Mouse (Mus musculus) CH12.LX (cell line): ENCODE results near the gene Kansl1l. TPM values are rescaled to one million over a fixed set of nuclear protein-coding genes. Genes with fewer than 3 reads are reported as not detected.

Experiments used
- DNase-seq: peaks from one replicate; pipeline ENCODE4 v3.0.0-alpha.2; 2013; ENCODE audit errors: extremely low read depth
- H3K27ac ChIP-seq: 2 replicates; pipeline ENCODE4 v1.5.1; 2012; ENCODE audit warnings: low read depth, mild to moderate bottlenecking, control low read depth, moderate library complexity; ENCODE audit not compliant: insufficient read depth
- H3K27me3 ChIP-seq: replicated peaks from 2 replicates; pipeline ENCODE3; 2012; ENCODE audit warnings: inconsistent platforms
- H3K36me3 ChIP-seq, 2 experiments: replicated peaks in 1 of 2; 2 replicates each; pipeline versions ENCODE3 to v1.6.1; 2012; ENCODE audit warnings: inconsistent platforms in 1 of 2, low read length in 1 of 2, mild to moderate bottlenecking in 1 of 2, mixed read lengths in 1 of 2, moderate library complexity in 1 of 2; ENCODE audit not compliant: control insufficient read depth in 1 of 2, insufficient read depth in 1 of 2
- H3K4me1 ChIP-seq, 2 experiments: 2 replicates each; pipeline ENCODE4 v1.6.1; 2012; ENCODE audit warnings: inconsistent platforms in 1 of 2, moderate library complexity in 1 of 2; ENCODE audit not compliant: insufficient read depth in 2 of 2, control insufficient read depth in 1 of 2
- H3K4me2 ChIP-seq: 2 replicates; pipeline ENCODE4 v1.6.1; 2012; ENCODE audit warnings: low read depth, mild to moderate bottlenecking, control low read depth; ENCODE audit not compliant: poor library complexity, insufficient read depth, severe bottlenecking
- H3K4me3 ChIP-seq, 3 experiments: fragments of 150-350 bp in 1 of 3; sonication (generic) in 1 of 3; replicated peaks in 1 of 3; 2 replicates each; pipeline versions ENCODE3 to v1.5.1; 2011 to 2012; ENCODE audit warnings: low read depth in 2 of 3, low read length in 2 of 3, mild to moderate bottlenecking in 2 of 3, moderate library complexity in 2 of 3, control low read depth in 1 of 3, improper control_type of control experiment in 1 of 3, inconsistent platforms in 1 of 3, mixed read lengths in 1 of 3; ENCODE audit not compliant: poor library complexity in 1 of 3
- H3K79me2 ChIP-seq: replicated peaks from 2 replicates; pipeline ENCODE4 v1.6.1; 2012; ENCODE audit warnings: mild to moderate bottlenecking, moderate library complexity; ENCODE audit not compliant: control insufficient read depth, poor library complexity, insufficient read depth, severe bottlenecking; ENCODE audit errors: extremely low read depth
- H3K9ac ChIP-seq: 2 replicates; pipeline ENCODE4 v1.6.1; 2012; ENCODE audit warnings: low read depth, mild to moderate bottlenecking, control low read depth, moderate library complexity; ENCODE audit not compliant: insufficient read depth
- H3K9me3 ChIP-seq: replicated peaks from 2 replicates; pipeline ENCODE3; 2012; ENCODE audit warnings: low read length, inconsistent platforms, mixed read lengths
- BHLHE40 ChIP-seq: IDR thresholded peaks from 2 replicates; pipeline ENCODE4 v1.6.1; 2011; ENCODE audit warnings: mild to moderate bottlenecking, low read depth, low read length, improper control_type of control experiment
- CHD1 ChIP-seq: IDR thresholded peaks from 2 replicates; pipeline ENCODE4 v1.6.1; 2012; ENCODE audit warnings: low read depth, low read length, improper control_type of control experiment, inconsistent platforms
- CHD2 ChIP-seq: IDR thresholded peaks from 2 replicates; pipeline ENCODE4 v1.6.1; 2011; ENCODE audit warnings: low read length, improper control_type of control experiment
- CTCF ChIP-seq, 2 experiments: IDR thresholded peaks in 1 of 2; conservative IDR thresholded peaks in 1 of 2; 2 replicates each; pipeline ENCODE4 v1.5.1; 2011 to 2012; ENCODE audit warnings: low read depth in 2 of 2, low read length in 2 of 2, improper control_type of control experiment in 1 of 2, inconsistent platforms in 1 of 2, mild to moderate bottlenecking in 1 of 2, moderate library complexity in 1 of 2
- E2F4 ChIP-seq: IDR thresholded peaks from 2 replicates; pipeline ENCODE4 v1.6.1; 2011; ENCODE audit warnings: low read depth, low read length, improper control_type of control experiment; ENCODE audit not compliant: insufficient replicate concordance
- ELF1 ChIP-seq: IDR thresholded peaks from 2 replicates; pipeline ENCODE4 v1.6.1; 2014; ENCODE audit warnings: low read depth, mild to moderate bottlenecking, inconsistent platforms, low read length, improper control_type of control experiment
- EP300 ChIP-seq: IDR thresholded peaks from 2 replicates; pipeline ENCODE4 v1.6.1; 2011; ENCODE audit warnings: low read length, improper control_type of control experiment
- ETS1 ChIP-seq: conservative IDR thresholded peaks from 2 replicates; pipeline ENCODE4 v1.6.1; 2012; ENCODE audit warnings: low read depth, mild to moderate bottlenecking, inconsistent platforms, low read length, improper control_type of control experiment, moderate library complexity
- GABPA ChIP-seq: IDR thresholded peaks from 2 replicates; pipeline ENCODE4 v1.6.1; 2012; ENCODE audit warnings: low read depth, low read length, improper control_type of control experiment, inconsistent platforms; ENCODE audit not compliant: insufficient replicate concordance
- HCFC1 ChIP-seq: IDR thresholded peaks from 2 replicates; pipeline ENCODE4 v1.6.1; 2012; ENCODE audit warnings: low read depth, mild to moderate bottlenecking, inconsistent platforms, low read length, improper control_type of control experiment
- IRF4 ChIP-seq: IDR thresholded peaks from 2 replicates; pipeline ENCODE4 v1.6.1; 2014; ENCODE audit warnings: low read depth, mild to moderate bottlenecking, inconsistent platforms, low read length, improper control_type of control experiment
- JUN ChIP-seq: IDR thresholded peaks from 2 replicates; pipeline ENCODE4 v1.6.1; 2011; ENCODE audit warnings: low read depth, mild to moderate bottlenecking, low read length, improper control_type of control experiment, moderate library complexity; ENCODE audit not compliant: insufficient read depth
- JUND ChIP-seq: conservative IDR thresholded peaks from 2 replicates; pipeline ENCODE4 v1.6.1; 2011; ENCODE audit warnings: low read depth, low read length, improper control_type of control experiment
- KAT2A ChIP-seq: IDR thresholded peaks from 2 replicates; pipeline ENCODE4 v1.6.1; 2012; ENCODE audit warnings: low read length, improper control_type of control experiment, inconsistent platforms; ENCODE audit not compliant: insufficient replicate concordance
- MAFK ChIP-seq: IDR thresholded peaks from 2 replicates; pipeline ENCODE4 v1.6.1; 2011; ENCODE audit warnings: low read length, improper control_type of control experiment; ENCODE audit not compliant: insufficient replicate concordance
- MAX ChIP-seq: IDR thresholded peaks from 2 replicates; pipeline ENCODE4 v1.6.1; 2011; ENCODE audit warnings: low read length, improper control_type of control experiment
- MAZ ChIP-seq: IDR thresholded peaks from 2 replicates; pipeline ENCODE4 v1.6.1; 2012; ENCODE audit warnings: low read depth, mild to moderate bottlenecking, inconsistent platforms, low read length, improper control_type of control experiment, moderate library complexity
- MEF2A ChIP-seq: IDR thresholded peaks from 2 replicates; pipeline ENCODE4 v1.6.1; 2014; ENCODE audit warnings: low read depth, mild to moderate bottlenecking, inconsistent platforms, low read length, improper control_type of control experiment, borderline replicate concordance
- MXI1 ChIP-seq: IDR thresholded peaks from 2 replicates; pipeline ENCODE4 v1.6.1; 2011; ENCODE audit warnings: mild to moderate bottlenecking, low read depth, low read length, improper control_type of control experiment
- MYC ChIP-seq: IDR thresholded peaks from 2 replicates; pipeline ENCODE4 v1.6.1; 2011; ENCODE audit warnings: low read depth, mild to moderate bottlenecking, improper control_type of control experiment, low read length
- NELFE ChIP-seq: IDR thresholded peaks from 2 replicates; pipeline ENCODE4 v1.6.1; 2011; ENCODE audit warnings: low read depth, low read length, improper control_type of control experiment
- NRF1 ChIP-seq: IDR thresholded peaks from 2 replicates; pipeline ENCODE4 v1.6.1; 2014; ENCODE audit warnings: low read depth, mild to moderate bottlenecking, inconsistent platforms, low read length, improper control_type of control experiment, moderate library complexity
- PAX5 ChIP-seq: IDR thresholded peaks from 2 replicates; pipeline ENCODE4 v1.6.1; 2012; ENCODE audit warnings: low read length, inconsistent platforms, mixed read lengths
- POLR2A ChIP-seq: IDR thresholded peaks from 2 replicates; pipeline ENCODE4 v1.6.1; 2011; ENCODE audit warnings: low read depth, mild to moderate bottlenecking, improper control_type of control experiment, low read length
- POLR2AphosphoS2 ChIP-seq: IDR thresholded peaks from 2 replicates; pipeline ENCODE4 v1.6.1; 2011; ENCODE audit warnings: low read depth, low read length, improper control_type of control experiment
- RAD21 ChIP-seq: IDR thresholded peaks from 2 replicates; pipeline ENCODE4 v1.6.1; 2011; ENCODE audit warnings: low read depth, mild to moderate bottlenecking, low read length, improper control_type of control experiment, moderate library complexity
- RCOR1 ChIP-seq: conservative IDR thresholded peaks from 2 replicates; pipeline ENCODE4 v1.6.1; 2012; ENCODE audit warnings: low read depth, mild to moderate bottlenecking, inconsistent platforms, low read length, improper control_type of control experiment
- SIN3A ChIP-seq: IDR thresholded peaks from 2 replicates; pipeline ENCODE4 v1.6.1; 2012; ENCODE audit warnings: low read length, improper control_type of control experiment, inconsistent platforms
- SMC3 ChIP-seq: IDR thresholded peaks from 2 replicates; pipeline ENCODE4 v1.6.1; 2011; ENCODE audit warnings: low read depth, low read length, improper control_type of control experiment
- TBP ChIP-seq: conservative IDR thresholded peaks from 2 replicates; pipeline ENCODE4 v1.6.1; 2011; ENCODE audit warnings: low read depth, low read length, improper control_type of control experiment
- TCF12 ChIP-seq: IDR thresholded peaks from 2 replicates; pipeline ENCODE4 v1.6.1; 2014; ENCODE audit warnings: low read depth, mild to moderate bottlenecking, inconsistent platforms, low read length, improper control_type of control experiment
- UBTF ChIP-seq: IDR thresholded peaks from 2 replicates; pipeline ENCODE4 v1.6.1; 2012; ENCODE audit warnings: low read depth, mild to moderate bottlenecking, inconsistent platforms, low read length, improper control_type of control experiment, moderate library complexity
- USF1 ChIP-seq: IDR thresholded peaks from 2 replicates; pipeline ENCODE4 v1.6.1; 2014; ENCODE audit warnings: low read depth, mild to moderate bottlenecking, inconsistent platforms, low read length, improper control_type of control experiment
- USF2 ChIP-seq: conservative IDR thresholded peaks from 2 replicates; pipeline ENCODE4 v1.6.1; 2011; ENCODE audit warnings: low read depth, low read length, improper control_type of control experiment
- ZC3H11A ChIP-seq: IDR thresholded peaks from 2 replicates; pipeline ENCODE4 v1.6.1; 2012; ENCODE audit warnings: low read depth, mild to moderate bottlenecking, inconsistent platforms, low read length, improper control_type of control experiment
- ZKSCAN1 ChIP-seq: IDR thresholded peaks from 2 replicates; pipeline ENCODE4 v1.6.1; 2012; ENCODE audit warnings: low read depth, inconsistent platforms, low read length, improper control_type of control experiment, borderline replicate concordance
- ZMIZ1 ChIP-seq: IDR thresholded peaks from 2 replicates; pipeline ENCODE4 v1.6.1; 2012; ENCODE audit warnings: low read depth, mild to moderate bottlenecking, inconsistent platforms, low read length, improper control_type of control experiment
- ZNF384 ChIP-seq: IDR thresholded peaks from 2 replicates; pipeline ENCODE4 v1.6.1; 2012; ENCODE audit warnings: low read depth, low read length, improper control_type of control experiment, inconsistent platforms
- dilution Hi-C: fragments of 300-500 bp; cut with MboI; formaldehyde crosslinking; loops from 2 replicates; pipeline ENCODE4 v1.14.3; 2020; ENCODE audit warnings: low sequenced_read_pairs; ENCODE audit not compliant: extremely low pct_unique_long_range_greater_than_20kb, extremely low pct_ligation_motif_present
- in situ Hi-C: fragments of 300-500 bp; cut with MboI; formaldehyde crosslinking; loops from 3 replicates; pipeline ENCODE4 v1.14.3; 2019; ENCODE audit warnings: low sequenced_read_pairs, low pct_ligation_motif_present, low pct_unique_long_range_greater_than_20kb, mixed read lengths
- polyA plus RNA-seq: library from polyadenylated mRNA; unstranded; fragments of >175 nt; gene quantifications from 2 replicates; pipeline ENCODE4 v1.2.1, GENCODE M21; 2012; ENCODE audit warnings: low read depth; ENCODE audit not compliant: insufficient read length
- total RNA-seq, 2 experiments: library from RNA; depleted of rRNA; stranded (reverse); fragments of 300-350 nt in 1 of 2; fragments of >200 nt in 1 of 2; gene quantifications; 2 replicates each; pipeline ENCODE4 v1.2.3; 2012 to 2014

Kansl1l gene
- total and polyA plus RNA-seq, 3 experiments: 2.8 to 6.0 (median 3.5) TPM

DNA sequence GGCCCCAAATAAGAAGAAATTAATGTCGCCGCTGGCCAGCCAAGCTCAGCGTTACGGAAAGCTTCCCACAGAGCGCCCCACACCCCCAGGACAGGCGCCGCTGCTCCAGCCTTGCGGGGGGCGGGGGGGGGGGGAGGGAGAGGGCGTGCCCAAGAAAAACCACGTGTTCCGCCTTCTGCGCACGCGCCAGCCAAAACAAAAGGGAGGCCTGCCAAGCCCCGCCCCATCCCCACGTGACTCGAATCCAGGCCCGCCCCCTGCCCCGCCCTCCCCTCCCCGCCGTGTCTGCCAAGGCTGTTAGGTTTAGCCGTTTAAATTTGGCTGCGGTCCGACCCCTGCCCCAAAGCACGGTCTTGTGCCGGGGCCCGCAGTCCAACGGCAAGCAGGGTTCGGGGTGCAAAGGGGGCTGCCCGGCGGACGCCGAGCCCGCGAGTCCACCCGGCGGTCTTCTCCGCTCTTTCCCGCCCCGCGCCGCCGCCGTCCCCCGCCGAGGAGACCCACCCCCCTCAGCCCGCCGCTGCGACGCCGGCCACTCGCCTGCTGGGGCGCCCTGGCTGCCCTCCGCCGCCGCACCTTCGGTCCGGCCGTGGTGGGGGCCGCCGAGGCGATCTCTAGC is 417 bp downstream of the Kansl1l start:
- peak overlapping the region; percentile 71 to 85 (median 79) for H3K4me3 ChIP-seq
- dilution Hi-C loops (no loop called here), in situ Hi-C loops (no loop called here)
- 0 out of 2 replicates have a peak, but pooled peaks have one; percentile 20 for TF ChIP-seq CHD1
- TF ChIP-seq CHD2: peak; percentile 58
- TF ChIP-seq KAT2A: no peak
- no peak for TF ChIP-seq MEF2A
- no peak for TF ChIP-seq POLR2AphosphoS2
- peak in 1 of 2 experiments; percentile 5; a peak in 1 of 4 replicates for TF ChIP-seq CTCF (conservative IDR thresholded peaks at IDR 0.05 in 1 of 2, IDR thresholded peaks at IDR 0.05 in 1 of 2; ENCODE audit: low read depth in 2 of 2, low read length in 2 of 2)
- TF ChIP-seq BHLHE40: peak; percentile 43; the same call in 1 of the 2 replicates
- TF ChIP-seq HCFC1: peak; percentile 43; the same call in 1 of the 2 replicates
- no peak for TF ChIP-seq RAD21
- peak; percentile 82; the same call in 1 of the 2 replicates for TF ChIP-seq MAX
- TF ChIP-seq ELF1: no peak
- no peak for TF ChIP-seq ZKSCAN1
- TF ChIP-seq NELFE: 0 out of 2 replicates have a peak, but pooled peaks have one; percentile 29
- peak; percentile 78; the same call in 1 of the 2 replicates for TF ChIP-seq MAZ
- no peak for TF ChIP-seq TBP
- 0 out of 2 replicates have a peak, but pooled peaks have one; percentile 2 for TF ChIP-seq MYC
- TF ChIP-seq ZC3H11A: no peak
- no peak for TF ChIP-seq MXI1
- no peak for TF ChIP-seq ETS1
- TF ChIP-seq USF1: peak; percentile 86
- TF ChIP-seq JUND: no peak
- no peak for TF ChIP-seq IRF4
- TF ChIP-seq SMC3: no peak
- TF ChIP-seq NRF1: peak; percentile 80
- no peak for TF ChIP-seq GABPA
- TF ChIP-seq ZMIZ1: no peak; the same call in 1 of the 2 replicates
- no peak for TF ChIP-seq EP300
- no peak for TF ChIP-seq MAFK
- TF ChIP-seq UBTF: no peak
- no peak for TF ChIP-seq TCF12
- TF ChIP-seq PAX5: no peak
- TF ChIP-seq ZNF384: no peak
- TF ChIP-seq RCOR1: no peak
- no peak; the same call in none of the 2 replicates for TF ChIP-seq POLR2A
- TF ChIP-seq JUN: no peak
- peak; percentile 72 for TF ChIP-seq USF2
- peak; percentile 31; the same call in 1 of the 2 replicates for TF ChIP-seq SIN3A
- no peak for TF ChIP-seq E2F4
- H3K79me2 ChIP-seq: peaks cover 10% of the 10 kb centered on the region
- H3K9ac ChIP-seq: peak overlapping the region; percentile 90
- H3K4me1 ChIP-seq: peaks cover 4 to 24% of the 10 kb centered on the region in 2 experiments; a peak in 3 of 4 replicates
- H3K27ac ChIP-seq: peak overlapping the region; percentile 82
- peak; percentile 86 for DNase-seq
- H3K4me2 ChIP-seq: no peak overlapping the region
- no peaks in the 10 kb centered on the region for H3K27me3 ChIP-seq
- no peaks in the 10 kb centered on the region for H3K9me3 ChIP-seq
- H3K36me3 ChIP-seq: peaks cover 0 to under 1% of the 10 kb centered on the region in 2 experiments
